Mouse (Mus musculus) T-helper 17 cell (primary cell): ENCODE measurements around the gene Leprot.

ENCODE experiments used
- in situ Hi-C, 2 experiments: fragments of 300-600 bp; cut with MboI, MseI; formaldehyde crosslinking; loops; 1 replicate in 1 of 2; 2 replicates in 1 of 2; pipeline ENCODE4 v1.15.1; 2025; ENCODE audit warnings: high pct_unique_total_duplicates in 2 of 2

The Leprot gene

GRCm38 (mm10) chr4:101656956-101657570 is 9.5 kb downstream of the Leprot start:
- in situ Hi-C loops, result loop anchor here (5.0 to 25.0 kb wide), 3 partner anchors 145 to 1005 kb away; no protein-coding TSS in a partner anchor

- in situ Hi-C loops, result loop anchor here in 1 of 2 experiments (5.0 to 25.0 kb wide), 2 partner anchors 333 to 998 kb away; no protein-coding TSS in a partner anchor
Measured at GRCm38 (mm10) chr4:101664160-101664750, 16.7 kb downstream of the Leprot start.

- in situ Hi-C loops, result loop anchor here in 1 of 2 experiments (5.0 to 25.0 kb wide), 2 partner anchors 333 to 998 kb away; no protein-coding TSS in a partner anchor
Measured at GRCm38 (mm10) chr4:101664766-101665165, 17.2 kb downstream of the Leprot start.

DNA sequence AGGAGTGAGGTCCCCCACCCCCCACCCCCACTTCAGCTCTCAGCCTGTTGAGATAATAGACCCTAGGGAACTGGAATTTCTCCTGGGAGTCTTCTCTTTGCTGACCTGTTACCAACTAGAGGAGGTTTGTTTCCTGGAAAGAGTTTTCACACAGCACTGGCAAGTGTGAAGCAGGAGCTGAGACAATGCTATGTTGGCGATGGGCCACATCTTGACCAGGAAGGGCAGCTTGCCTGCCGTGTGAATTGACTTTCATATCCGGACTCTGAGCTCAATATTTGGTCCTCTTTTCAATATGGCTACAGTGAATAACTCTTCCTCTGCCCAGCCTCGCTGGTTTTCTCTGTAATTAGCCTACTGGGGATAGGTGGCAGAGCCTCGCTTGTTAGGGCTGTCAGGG is 21.6 kb downstream of the Leprot start:
- in situ Hi-C loops, result loop anchor here in 1 of 2 experiments (25.0 kb wide), 1 partner anchor 993 kb away; no protein-coding TSS in a partner anchor

GRCm38 (mm10) chr4:101669811-101670210 is 22.3 kb downstream of the Leprot start:
- in situ Hi-C loops, result loop anchor here (5.0 to 25.0 kb wide), 2 partner anchors 332 to 992 kb away; no protein-coding TSS in a partner anchor

DNA sequence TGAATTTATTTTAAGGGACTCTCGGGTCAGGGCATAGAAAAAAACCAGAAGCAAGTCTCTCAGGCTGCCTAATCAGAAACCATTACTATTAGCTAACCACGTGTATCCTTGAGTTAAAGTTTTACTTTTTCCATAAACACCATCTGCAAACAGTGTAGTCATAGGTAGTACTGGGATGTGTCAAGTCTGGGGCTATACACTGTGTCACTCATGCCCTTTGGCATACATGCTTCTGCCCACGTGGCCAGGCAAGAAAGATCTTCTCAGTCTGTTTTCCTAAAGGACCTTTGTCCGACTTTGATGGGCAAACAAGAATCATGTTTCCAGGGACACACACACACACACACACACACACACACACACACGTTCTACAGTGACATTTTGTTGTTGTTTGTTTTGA is 27.3 kb downstream of the Leprot start:
- in situ Hi-C loops, result loop anchor here (5.0 to 25.0 kb wide), 2 partner anchors 328 to 988 kb away; no protein-coding TSS in a partner anchor

GRCm38 (mm10) chr4:101675726-101676125 is 28.2 kb downstream of the Leprot start:
- in situ Hi-C loops, result no loop called here

DNA sequence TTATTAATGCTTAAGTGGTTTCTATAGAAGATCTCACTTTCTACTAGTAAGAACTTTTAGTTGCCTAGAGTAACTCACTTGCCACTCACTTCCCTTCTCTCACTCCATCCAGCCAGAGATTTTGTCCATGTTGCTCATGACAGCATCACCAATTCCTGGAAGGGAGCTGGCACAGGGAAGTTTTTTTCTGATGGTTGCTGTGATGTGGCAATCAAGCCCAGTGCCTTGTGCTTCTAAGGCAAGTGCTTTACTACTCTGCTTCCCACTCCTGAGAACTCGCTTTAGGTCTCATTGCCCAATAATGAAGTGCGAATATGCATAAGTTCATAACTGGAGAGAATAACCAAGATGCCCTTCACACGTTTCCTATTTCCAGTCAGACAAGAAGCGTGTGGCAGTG is 35.1 kb downstream of the Leprot start:
- in situ Hi-C loops, result no loop called here

- in situ Hi-C loops, result no loop called here
Measured at GRCm38 (mm10) chr4:101683086-101683485, 35.6 kb downstream of the Leprot start.

GRCm38 (mm10) chr4:101684821-101685220 is 37.3 kb downstream of the Leprot start:
- in situ Hi-C loops, result no loop called here

- in situ Hi-C loops, result no loop called here
Measured at GRCm38 (mm10) chr4:101686227-101686810, 38.8 kb downstream of the Leprot start.

DNA sequence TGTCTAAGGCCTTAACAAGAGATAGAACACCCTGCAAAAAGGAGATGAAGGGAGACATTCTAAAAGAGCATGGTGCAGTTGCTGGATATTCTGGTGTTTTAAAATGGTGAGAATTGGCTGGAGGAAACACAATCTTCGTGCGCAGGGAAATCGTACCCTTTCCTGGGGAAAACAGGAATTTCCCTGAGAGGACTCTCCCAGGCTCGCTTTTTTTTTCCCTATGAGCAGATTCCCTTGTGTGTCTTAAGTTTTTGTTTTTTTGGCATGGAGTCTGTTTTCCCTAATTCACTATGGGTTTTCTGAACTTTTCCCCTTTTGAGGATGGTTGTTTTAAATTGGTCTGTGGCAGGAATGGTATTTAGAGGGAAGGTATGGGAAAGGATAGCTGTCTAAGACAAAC is 41.7 kb downstream of the Leprot start:
- in situ Hi-C loops, result no loop called here

DNA sequence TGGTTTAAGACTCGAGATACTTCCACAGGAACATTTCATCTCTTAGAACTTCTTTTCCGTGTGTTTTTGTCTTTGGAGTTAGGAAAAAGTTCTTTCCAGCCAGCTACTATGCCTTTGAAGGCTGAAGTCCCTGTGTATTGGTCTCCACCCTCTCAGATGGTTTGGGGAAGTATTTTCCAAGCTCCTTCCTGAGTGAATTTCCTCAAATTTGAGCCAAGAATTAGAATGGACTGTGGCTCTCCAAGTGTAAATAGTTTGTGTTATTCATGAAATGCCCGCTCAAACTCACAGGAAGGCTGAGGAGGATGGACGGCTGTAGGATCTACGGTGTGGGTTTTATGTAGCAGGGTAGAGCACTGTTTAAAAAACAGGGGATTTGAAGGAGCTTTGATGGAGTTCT is 42.1 kb downstream of the Leprot start:
- in situ Hi-C loops, result loop anchor here in 1 of 2 experiments (10.0 kb wide), 1 partner anchor 1725 kb away; no protein-coding TSS in a partner anchor

- in situ Hi-C loops, result loop anchor here in 1 of 2 experiments (10.0 kb wide), 1 partner anchor 1728 kb away; no protein-coding TSS in a partner anchor
Measured at GRCm38 (mm10) chr4:101692892-101693291, 45.4 kb downstream of the Leprot start.

GRCm38 (mm10) chr4:101694529-101694928 is 47.0 kb downstream of the Leprot start:
- in situ Hi-C loops, result loop anchor here in 1 of 2 experiments (10.0 kb wide), 1 partner anchor 1730 kb away; no protein-coding TSS in a partner anchor

DNA sequence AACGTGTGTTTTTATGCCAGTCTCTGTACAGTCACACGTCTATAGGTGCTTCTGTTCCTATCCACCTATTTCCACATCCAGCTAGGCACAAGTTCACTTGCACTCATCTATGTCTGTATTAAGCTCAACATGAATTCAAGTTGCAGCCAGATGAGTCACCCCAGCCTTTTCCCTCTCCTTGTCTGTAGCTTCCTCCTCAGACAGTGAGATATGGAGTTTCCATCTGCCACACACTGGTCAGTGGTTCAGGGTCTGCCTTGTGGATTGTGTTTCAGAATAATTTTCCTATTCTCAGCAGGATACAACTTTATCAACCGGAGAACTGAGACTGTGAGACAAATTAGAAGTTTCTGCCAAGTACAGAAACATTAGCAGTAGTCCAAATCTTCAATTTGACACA is 49.7 kb downstream of the Leprot start:
- in situ Hi-C loops, result loop anchor here in 1 of 2 experiments (10.0 kb wide), 1 partner anchor 1732 kb away; no protein-coding TSS in a partner anchor

- in situ Hi-C loops, result loop anchor here in 1 of 2 experiments (10.0 kb wide), 1 partner anchor 1735 kb away; no protein-coding TSS in a partner anchor
Measured at GRCm38 (mm10) chr4:101699423-101699822, 51.9 kb downstream of the Leprot start.

DNA sequence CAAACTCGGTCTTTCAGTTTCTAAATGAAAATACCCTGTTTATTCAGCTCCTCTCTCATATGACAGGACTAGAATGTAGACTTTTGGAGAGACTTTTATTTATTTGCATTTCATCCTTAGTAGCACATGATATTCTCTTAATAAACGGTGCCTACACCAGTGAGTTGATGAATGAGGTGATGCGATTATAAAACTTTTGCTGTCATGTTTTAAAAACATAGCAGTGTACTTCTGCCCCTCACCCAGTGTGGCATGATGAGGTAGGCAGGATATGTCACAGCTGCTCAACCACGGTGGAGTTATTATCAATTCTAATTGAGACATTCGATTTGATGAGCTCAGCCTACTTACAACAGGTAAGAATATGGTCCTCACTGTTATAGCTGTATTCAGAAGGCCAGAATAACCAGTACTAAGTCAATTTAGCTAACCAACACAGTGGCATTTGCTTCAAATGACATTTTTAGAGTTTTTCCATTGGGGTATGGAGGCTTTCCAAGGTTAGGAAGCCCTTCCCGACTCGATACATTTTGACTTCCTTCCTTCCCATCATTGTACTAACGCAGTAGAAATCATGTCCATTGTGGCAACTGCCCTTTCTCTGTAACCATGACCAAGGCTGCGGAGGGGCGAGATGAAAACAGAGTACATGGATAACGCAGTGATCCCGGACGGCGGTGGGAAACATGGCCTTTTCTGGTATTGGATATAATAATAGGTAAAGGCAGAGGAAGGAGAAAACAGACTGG is 53.5 kb downstream of the Leprot start:
- in situ Hi-C loops, result no loop called here

GRCm38 (mm10) chr4:101705325-101705724 is 57.8 kb downstream of the Leprot start:
- in situ Hi-C loops, result no loop called here

DNA sequence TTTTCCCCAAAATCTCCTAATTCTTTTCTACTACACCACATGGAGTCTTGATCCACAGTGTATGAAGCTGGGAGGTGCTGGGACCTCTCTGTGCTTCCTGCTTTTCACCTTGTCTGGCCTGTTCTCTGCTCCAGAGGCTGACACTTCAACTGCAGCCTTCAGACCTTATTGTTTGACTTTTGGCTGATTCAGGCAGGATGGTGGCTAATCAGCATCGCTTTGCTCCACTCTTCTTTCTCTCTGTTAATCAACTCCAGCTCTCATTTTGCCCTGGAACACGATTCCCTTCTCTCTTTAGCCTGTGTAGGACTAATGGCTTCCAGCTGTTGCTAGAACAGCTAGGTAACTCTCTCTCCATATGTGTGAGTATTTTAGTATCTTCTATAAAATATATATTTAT is 59.7 kb downstream of the Leprot start:
- in situ Hi-C loops, result no loop called here

DNA sequence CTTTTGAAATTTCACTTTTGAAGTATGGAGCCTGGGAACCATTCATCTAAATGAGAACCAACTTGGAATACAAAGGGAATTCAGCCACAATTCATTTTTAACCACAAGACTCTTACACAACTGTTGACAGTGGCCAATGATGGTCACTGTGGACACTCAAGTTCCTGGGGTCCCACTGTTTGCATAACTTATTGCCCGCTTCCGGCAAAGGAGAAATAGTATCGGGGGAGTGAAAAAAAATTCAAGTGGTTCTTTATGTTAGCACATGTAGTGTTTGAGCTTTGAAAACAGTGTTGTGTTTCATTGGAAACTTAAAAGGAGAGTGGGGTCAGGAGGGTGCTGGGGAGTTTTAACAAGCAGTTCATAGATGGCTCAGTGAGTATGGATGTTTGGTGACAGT is 60.4 kb downstream of the Leprot start:
- in situ Hi-C loops, result no loop called here
